Mouse (Mus musculus) myocyte (in vitro differentiated cells): ENCODE measurements at regions not wholly inside any gene's neighbourhood (a gene's known extent, or its start where the extent isn't known, plus 50 kb on each side); places are given as distances from the start of the nearest gene placed in this dataset.

Source experiments
- CEBPB ChIP-seq: IDR thresholded peaks from 2 replicates; pipeline ENCODE4 v1.6.1; 2011; ENCODE audit warnings: mild to moderate bottlenecking, moderate library complexity; ENCODE audit not compliant: poor library complexity, insufficient read depth, severe bottlenecking
- E2F4 ChIP-seq: IDR thresholded peaks from one replicate; pipeline ENCODE4 v1.6.1; 2011; ENCODE audit warnings: mild to moderate bottlenecking, control low read depth, moderate library complexity; ENCODE audit not compliant: insufficient read depth
- MAX ChIP-seq: IDR thresholded peaks from one replicate; pipeline ENCODE4 v1.6.1; 2011; ENCODE audit warnings: low read depth, mild to moderate bottlenecking, control low read depth
- MYOD1 ChIP-seq, 3 experiments: IDR thresholded peaks; one replicate each; pipeline ENCODE4 v1.6.1; 2011; ENCODE audit warnings: control low read depth in 2 of 3, low read depth in 2 of 3, mild to moderate bottlenecking in 2 of 3, moderate library complexity in 1 of 3; ENCODE audit not compliant: insufficient read length in 2 of 3, control insufficient read depth in 1 of 3
- MYOG ChIP-seq, 3 experiments: IDR thresholded peaks; one replicate each; pipeline ENCODE4 v1.6.1; 2011; ENCODE audit warnings: control low read depth in 2 of 3, low read depth in 2 of 3, mild to moderate bottlenecking in 2 of 3; ENCODE audit not compliant: insufficient read length in 2 of 3, control insufficient read depth in 1 of 3, insufficient read depth in 1 of 3
- POLR2A ChIP-seq: IDR thresholded peaks from one replicate; pipeline ENCODE4 v1.6.1; 2011; ENCODE audit warnings: low read depth, mild to moderate bottlenecking, control low read depth, moderate library complexity; ENCODE audit not compliant: insufficient read length
- POLR2AphosphoS2 ChIP-seq: IDR thresholded peaks from one replicate; pipeline ENCODE4 v1.6.1; 2011; ENCODE audit warnings: low read depth, control low read depth; ENCODE audit not compliant: insufficient read length
- SRF ChIP-seq: IDR thresholded peaks from one replicate; pipeline ENCODE4 v1.6.1; 2011; ENCODE audit warnings: low read depth; ENCODE audit not compliant: control insufficient read depth, insufficient read length
- TCF12 ChIP-seq: IDR thresholded peaks from one replicate; pipeline ENCODE4 v1.6.1; 2011; ENCODE audit warnings: mild to moderate bottlenecking, control low read depth; ENCODE audit not compliant: poor library complexity, insufficient read depth, severe bottlenecking
- TCF3 ChIP-seq: IDR thresholded peaks from one replicate; pipeline ENCODE4 v1.6.1; 2011; ENCODE audit warnings: low read depth, control low read depth; ENCODE audit not compliant: insufficient read length
- USF1 ChIP-seq: IDR thresholded peaks from one replicate; pipeline ENCODE4 v1.6.1; 2011; ENCODE audit warnings: low read depth, mild to moderate bottlenecking, control low read depth, moderate library complexity

GRCm38 (mm10) chr17:68189888-68190287, 83.7 kb upstream of the L3mbtl4 start:
- TF ChIP-seq POLR2A = no peak
- TF ChIP-seq E2F4 = no peak
- no peak for TF ChIP-seq MAX
- no peak for TF ChIP-seq TCF12
- TF ChIP-seq MYOD1 (IDR thresholded peaks at IDR 0.05; ENCODE audit: control insufficient read depth in 1 of 3, insufficient read length in 2 of 3, low read depth in 2 of 3) = no peak
- no peak for TF ChIP-seq USF1
- TF ChIP-seq CEBPB = no peak
- TF ChIP-seq TCF3 = no peak
- no peak for TF ChIP-seq POLR2AphosphoS2
- TF ChIP-seq SRF = no peak
- no peak for TF ChIP-seq MYOG (IDR thresholded peaks at IDR 0.05; ENCODE audit: control insufficient read depth in 1 of 3, insufficient read depth in 1 of 3, insufficient read length in 2 of 3, low read depth in 2 of 3)
